Mouse (Mus musculus): ENCODE data around the gene Rcan1. TPM values are rescaled to one million over a fixed set of nuclear protein-coding genes. Genes with fewer than 3 reads are reported as not detected.

Gene Rcan1
- total RNA-seq, 2 experiments from 2014 or later: 117 to 127 TPM

DNA sequence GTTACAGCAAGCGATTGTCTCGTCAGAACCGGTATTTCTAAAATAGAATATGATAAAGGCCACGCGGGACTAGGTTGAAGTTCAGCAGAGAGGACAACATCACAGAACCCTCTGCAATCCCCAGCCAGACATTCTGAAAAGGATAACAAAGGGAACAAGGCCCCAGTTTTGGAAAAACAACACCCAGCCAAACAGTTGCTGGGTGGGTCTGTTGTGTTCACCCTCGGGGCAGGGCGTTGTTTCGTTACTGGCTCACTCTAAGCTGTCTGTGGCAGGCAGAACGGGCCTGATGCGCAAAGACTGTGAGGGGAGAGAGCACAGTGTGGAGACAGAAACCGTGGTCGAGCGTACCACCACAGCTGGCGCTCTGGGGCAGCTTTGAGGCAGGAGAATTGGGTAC is 2.2 kb downstream of the Rcan1 start:
- DNase-seq: peak; percentile 15

DNA sequence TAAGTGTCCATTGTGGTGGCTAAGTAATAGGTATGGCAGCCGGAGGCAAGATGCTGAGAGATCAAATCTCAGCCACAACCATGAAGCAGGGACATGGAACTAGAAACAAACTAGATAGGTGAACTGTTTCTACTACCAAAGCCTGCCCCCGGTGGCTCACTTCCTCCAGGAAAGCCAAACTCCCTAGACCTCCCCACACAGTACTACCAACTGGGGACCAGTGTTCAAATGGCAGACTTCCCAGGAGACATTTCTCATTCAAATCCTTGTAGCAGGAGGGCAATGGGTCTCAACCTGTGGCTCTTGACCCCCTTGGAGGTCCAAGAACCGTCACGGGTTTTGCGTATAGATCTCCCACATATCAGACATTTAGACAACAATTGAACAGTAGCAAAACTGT is 3.6 kb downstream of the Rcan1 start:
- DNase-seq: no peak

- peak; percentile 98 for DNase-seq
Observed at GRCm38 (mm10) chr16:92465642-92466526, 4.8 kb downstream of the Rcan1 start.

- no peak for DNase-seq
Observed at GRCm38 (mm10) chr16:92465226-92465625, 5.4 kb downstream of the Rcan1 start.

DNA sequence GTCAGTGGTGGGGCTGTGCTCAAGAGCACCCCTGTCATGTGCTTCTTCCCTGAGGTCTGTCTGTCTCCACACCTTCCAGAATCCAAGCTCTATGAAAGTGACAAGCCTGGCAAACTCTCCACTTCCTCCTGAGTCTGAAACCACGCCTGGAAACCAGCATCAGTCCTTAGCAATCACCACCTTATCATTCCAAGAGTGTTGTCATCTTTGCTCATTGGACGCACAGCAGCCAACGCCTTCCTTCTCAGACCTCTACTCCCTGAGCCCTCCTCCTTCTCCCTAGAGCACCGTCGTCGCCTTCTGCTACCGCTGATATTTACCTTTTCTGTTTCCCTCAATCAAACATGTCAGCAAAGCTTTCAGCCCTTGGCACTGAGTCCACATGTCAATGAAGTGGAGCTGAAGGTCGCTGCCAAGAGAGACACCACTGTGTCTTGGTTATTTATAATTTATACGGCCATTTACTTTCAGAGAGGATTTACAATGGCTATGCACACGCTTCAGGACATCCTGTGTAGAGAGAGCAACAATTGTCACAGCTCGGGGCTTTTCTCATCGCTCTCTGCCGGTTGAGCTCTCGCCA is 6.2 kb downstream of the Rcan1 start:
- no peak for DNase-seq

GRCm38 (mm10) chr16:92461412-92461811 is 9.3 kb downstream of the Rcan1 start:
- DNase-seq: no peak

- DNase-seq: peak; percentile 82
Observed at GRCm38 (mm10) chr16:92457594-92457993, 13.1 kb downstream of the Rcan1 start.

- DNase-seq: no peak
Observed at GRCm38 (mm10) chr16:92455969-92456368, 14.7 kb downstream of the Rcan1 start.

DNA sequence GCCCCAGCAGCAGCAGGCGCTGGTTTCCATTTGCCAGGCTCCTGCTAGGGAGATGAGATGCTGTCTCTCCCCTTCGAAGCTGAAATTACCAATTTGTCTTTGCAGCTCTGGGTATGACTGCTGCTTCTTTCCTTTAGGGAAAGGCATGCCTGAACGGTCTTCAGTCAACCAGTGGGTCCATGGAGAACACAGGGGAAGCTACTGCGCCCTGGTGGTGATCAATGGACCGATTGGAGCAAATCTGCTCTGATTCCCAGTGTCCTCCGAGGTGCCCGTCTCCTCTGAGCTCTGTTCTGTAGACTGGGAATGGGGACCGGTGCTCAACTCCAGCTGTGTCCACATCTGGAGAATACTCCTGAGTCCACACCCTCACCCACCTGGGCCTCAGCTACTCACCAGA is 15.2 kb downstream of the Rcan1 start:
- DNase-seq: no peak

- no peak for DNase-seq
Observed at GRCm38 (mm10) chr16:92454495-92454894, 16.2 kb downstream of the Rcan1 start.

- DNase-seq: no peak
Observed at GRCm38 (mm10) chr16:92454002-92454401, 16.7 kb downstream of the Rcan1 start.

DNA sequence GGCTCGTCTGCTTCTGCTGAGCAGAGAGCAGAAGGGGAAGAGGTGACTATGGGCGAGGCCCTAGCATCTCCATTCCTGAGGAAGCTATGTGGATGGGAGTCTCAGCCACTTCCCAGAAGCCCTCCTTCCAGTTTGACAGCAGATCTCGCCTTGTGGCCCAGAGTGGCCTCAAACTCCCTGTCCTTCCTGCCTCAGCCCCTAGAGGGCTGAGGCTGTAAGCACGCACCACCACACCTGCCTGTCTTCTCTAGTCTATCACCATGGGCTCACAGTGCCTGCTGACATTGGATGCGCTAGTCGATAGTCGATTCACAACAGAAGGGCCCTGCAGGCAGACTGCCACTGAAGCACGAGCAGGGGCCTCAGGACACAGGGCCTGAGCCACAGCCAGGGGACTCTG is 18.1 kb downstream of the Rcan1 start:
- DNase-seq: no peak

DNA sequence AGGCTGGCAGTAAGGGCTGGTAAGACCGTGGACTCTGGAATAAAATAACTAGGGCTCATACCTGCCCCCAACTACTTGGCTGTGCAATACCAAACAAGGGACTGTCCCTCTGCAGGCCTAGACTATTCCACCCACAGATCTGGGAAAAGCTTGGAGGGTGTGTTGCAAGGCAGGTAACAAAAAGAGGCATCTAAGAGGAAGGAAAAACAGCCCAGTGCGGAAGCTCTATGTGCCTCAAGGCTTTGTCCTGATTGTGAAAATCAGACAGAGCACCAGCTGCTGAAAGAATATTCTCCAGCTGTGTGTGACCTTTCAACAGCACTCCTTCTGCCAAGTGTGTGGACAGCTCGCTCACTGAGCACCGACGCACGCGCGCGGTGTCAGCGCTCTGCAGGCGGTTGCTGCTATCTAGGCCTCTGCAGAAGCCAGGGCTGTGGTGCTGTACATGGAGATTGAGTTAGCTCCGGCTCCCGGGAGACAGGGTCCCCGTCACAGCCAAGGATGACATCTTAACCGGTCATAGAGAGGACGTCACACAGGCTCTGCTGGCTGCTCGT is 19.1 kb downstream of the Rcan1 start:
- peak; percentile 78 for DNase-seq

DNA sequence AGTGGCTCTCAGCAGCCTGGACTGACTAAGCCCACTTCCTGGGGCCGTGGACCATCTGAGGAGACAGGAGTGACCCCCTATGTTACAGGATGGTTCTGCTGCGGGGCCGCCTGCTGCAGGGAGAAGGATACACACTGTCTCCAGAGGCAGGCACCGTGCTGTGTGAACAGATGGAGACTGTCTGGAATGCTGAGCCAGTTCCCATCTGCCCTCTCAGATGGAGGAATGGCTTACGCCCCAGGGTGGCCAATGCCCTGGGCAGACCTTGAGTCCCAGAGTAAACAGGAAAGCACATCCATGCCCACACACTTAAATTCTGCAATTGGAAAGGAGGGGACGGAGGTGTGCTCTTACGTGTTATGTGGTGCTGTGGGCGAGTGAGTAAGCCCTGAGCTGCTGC is 20.3 kb downstream of the Rcan1 start:
- no peak for DNase-seq

DNA sequence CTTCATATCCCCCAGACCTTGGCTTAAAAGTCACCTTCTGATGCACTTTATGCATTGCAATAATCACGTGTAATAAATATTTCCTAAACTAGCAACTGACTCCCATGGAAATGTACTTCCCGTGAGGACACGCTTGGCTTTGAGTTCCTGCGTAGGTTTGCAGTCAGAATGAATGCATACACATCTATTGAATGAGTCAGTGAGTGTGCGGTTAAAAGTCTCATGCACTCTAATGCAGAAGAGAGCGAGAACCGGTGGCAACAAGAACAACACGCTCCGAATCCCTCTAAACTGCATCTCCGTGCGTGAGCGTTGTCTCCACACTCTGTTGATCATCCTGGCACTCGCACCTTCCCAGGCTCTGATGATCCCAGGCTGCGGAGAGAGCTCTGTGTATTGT is 21.6 kb downstream of the Rcan1 start:
- no peak for DNase-seq

DNA sequence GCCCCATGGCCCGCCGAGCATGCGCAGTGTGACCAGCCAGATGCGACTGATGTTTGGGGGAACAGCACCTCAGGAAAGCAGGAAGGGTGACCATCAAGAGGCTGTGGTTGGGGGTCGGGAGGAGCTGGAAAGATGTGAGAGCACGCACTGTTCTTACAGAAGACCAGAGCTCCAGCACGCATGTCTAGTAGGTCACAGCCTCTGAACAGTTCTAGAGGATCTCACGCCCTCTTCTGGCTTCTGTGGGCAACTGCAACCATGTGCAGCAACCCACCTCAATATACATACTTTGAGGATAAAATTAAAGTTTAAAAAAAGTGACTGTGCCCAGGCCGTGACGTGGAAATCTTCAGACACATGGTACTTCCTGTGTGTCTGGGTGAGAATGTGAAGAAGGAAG is 25.3 kb downstream of the Rcan1 start:
- DNase-seq: peak; percentile 59

GRCm38 (mm10) chr16:92443644-92444113 is 27.0 kb downstream of the Rcan1 start:
- DNase-seq: peak; percentile 84

- DNase-seq: no peak
Observed at GRCm38 (mm10) chr16:92442946-92443345, 27.7 kb downstream of the Rcan1 start.

- no peak for DNase-seq
Observed at GRCm38 (mm10) chr16:92442150-92442549, 28.5 kb downstream of the Rcan1 start.

GRCm38 (mm10) chr16:92441203-92441602 is 29.5 kb downstream of the Rcan1 start:
- no peak for DNase-seq

DNA sequence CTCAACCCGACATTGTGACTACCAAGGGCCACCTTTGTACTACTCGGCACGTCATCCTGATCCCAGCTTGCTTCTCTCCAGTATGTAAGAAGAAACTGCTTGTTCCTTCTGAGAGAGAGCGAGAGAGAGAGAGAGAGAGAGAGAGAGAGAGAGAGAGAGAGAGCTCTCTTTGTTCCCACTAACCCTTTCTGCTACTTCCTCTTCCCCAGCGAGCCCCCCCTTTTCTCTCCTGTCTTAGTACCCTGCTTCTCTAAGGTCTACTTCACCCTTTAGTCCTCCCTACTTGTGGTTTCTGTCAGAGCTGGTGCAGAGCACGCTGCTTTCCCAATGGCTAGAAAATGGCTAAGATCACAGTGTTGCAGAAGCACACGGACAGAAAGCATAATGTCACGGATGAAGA is 30.4 kb downstream of the Rcan1 start:
- no peak for DNase-seq

DNA sequence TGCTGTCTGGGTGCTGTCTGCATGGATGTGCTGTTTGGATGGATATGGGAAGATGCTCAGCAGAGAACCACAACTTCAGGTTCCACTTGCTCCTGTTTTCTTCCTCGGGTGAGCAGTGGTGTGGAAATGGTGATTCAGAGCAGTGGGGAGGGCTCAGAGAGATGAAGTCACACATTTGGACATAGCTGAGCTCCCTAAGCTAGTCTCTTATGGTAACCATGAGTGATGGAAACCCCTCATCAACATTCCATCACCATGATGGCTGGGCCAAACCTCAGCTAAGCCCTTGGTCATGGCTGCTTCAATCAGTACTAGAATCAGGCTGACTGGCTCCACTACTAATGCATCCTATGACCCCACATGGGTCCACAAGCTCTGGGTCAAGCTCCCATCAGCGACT is 30.9 kb downstream of the Rcan1 start:
- DNase-seq: no peak

DNA sequence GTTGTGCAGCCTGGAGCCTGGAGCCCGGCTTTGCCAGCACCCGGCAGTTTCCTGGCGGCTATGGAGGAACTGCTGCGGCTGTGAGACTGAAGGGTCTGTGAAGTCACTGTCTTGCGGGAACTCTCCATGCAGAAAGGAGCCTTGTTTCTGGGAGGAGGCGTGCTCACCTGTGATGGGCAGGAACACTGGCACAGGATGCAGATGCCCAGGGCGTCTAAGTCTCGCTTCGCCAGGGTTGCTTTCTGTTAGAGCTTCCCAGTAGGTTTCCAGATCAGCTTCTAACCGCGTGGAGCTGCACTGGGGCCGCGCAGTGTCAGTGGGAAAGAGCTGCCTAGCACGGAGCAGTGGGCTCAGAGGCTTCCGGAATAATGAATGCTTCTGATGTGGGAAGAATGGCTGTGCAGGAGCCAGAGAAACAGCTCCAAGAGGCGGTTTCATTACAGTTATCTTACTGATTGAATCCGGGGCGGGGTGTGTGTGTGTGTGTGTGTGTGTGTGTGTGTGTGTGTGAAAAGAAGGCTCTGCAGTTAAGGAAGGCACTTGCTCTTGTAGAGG is 35.2 kb downstream of the Rcan1 start:
- no peak for DNase-seq

All from heart, postnatal 4 days (tissue).